Mouse (Mus musculus) thymus, postnatal 10 days (tissue): Measurements from ENCODE around the gene Hfe.

Experiments used
- DNase-seq, 2 experiments: peaks; one replicate each; pipeline ENCODE4 v3.0.0; 2021; ENCODE audit warnings: low spot score in 2 of 2

Hfe gene

GRCm38 (mm10) chr13:23710374-23711089, at the start of gene Hfe:
TSS of gene Hfe (minus strand) at chr13:23710854.
- peak; percentile 71 to 77 for DNase-seq

DNA sequence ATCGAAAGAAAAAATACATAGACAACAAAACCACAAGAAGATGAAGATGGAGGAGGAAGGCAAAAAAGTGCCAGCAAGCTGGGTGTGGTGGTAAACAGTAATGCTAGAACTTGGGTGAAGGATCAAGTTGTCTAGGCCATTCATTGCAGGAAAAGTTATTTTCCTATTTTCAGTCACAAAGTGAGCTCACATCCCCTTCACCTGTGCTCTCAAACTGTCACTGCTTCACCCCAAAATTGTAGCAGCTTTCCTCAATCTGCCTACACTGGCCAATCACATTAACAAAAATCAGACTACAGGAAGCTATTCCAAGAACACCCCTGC, 49.2 kb upstream of the Hfe start:
- peak in 1 of 2 experiments; percentile 54 for DNase-seq

GRCm38 (mm10) chr13:23759251-23759771, 48.7 kb upstream of the Hfe start:
- DNase-seq, result no peak

- no peak for DNase-seq
These were observed 47.3 kb upstream of the Hfe start for GRCm38 (mm10) chr13:23757921-23758320.

GRCm38 (mm10) chr13:23757211-23757773, 46.6 kb upstream of the Hfe start:
- no peak for DNase-seq

GRCm38 (mm10) chr13:23756790-23757189, 46.1 kb upstream of the Hfe start, which contains the start of gene Hist1h4b:
TSS of gene Hist1h4b (plus strand) at chr13:23757013.
- DNase-seq, result peak; percentile 89 to 90

DNA sequence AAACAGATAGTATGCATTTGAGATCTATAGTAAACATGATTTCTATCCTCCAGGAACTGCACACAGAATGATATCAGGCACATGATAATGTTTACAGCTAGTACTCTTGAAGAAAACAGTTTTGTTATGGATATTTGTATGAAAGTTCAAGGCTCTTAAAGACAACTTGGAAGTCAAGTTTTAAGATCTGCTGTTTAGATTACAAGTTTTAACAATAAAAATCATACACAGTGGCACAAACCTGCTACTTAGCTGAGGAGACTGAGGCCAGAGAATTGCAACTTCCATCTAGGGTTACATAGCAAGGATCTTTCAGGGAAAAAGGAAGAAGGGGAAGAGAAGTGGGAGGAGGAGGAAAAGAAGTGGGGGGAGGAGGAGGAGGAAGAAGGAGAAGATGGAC, 44.3 kb upstream of the Hfe start:
- no peak for DNase-seq

DNA sequence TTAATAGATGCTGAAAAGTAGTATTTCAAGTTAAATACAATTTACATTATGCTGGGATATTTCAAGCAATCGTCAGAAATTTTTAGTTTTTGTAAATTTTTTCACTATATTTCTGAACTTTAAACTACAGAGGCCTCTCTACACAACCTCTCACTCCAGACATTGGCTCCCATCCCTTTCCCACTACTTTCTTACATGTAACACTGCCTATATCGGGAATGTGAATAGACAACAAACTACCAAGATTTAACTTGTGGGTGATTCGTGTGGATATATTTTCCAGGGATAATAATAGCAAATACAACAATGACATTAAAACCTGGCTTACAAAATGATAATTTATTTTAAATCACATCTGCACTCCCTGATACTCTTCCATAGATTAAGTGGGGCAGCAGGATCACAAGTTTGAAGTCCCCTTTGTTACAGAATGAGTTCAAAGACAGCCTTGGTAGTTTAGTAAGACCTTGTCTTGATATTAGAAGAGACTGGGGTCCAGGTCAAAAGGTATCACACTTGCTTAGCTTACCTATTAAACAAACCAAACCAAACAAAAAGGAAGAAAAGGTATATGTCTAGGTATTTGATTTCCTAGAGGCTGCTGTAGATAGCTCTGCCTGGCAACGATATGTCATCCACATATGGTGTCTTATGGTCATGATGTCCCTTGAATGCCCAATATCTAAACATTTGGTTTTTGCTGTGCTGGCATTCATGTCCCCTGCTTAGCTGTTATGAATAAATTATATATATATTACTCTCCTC, 42.8 kb upstream of the Hfe start:
- no peak for DNase-seq

DNA sequence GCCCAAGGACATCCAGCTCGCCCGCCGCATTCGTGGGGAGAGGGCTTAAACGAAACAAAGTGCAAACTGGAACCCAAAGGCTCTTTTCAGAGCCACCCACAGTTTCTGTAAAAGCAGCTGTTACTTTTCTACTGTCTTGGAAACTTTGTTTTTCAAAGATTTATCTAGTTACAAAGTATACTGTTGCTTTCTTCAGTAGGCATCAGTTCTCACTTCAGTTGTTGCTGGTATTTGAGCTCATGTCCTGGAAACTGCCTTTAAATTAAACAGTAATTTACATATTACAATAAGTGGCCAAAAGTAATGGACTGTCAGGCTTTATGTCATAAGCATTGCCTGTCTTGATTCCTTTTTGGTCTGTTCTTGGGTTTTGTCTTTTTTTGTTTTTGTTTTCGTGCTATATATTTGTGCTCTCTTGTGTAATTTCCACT, 42.1 kb upstream of the Hfe start:
- no peak for DNase-seq

DNA sequence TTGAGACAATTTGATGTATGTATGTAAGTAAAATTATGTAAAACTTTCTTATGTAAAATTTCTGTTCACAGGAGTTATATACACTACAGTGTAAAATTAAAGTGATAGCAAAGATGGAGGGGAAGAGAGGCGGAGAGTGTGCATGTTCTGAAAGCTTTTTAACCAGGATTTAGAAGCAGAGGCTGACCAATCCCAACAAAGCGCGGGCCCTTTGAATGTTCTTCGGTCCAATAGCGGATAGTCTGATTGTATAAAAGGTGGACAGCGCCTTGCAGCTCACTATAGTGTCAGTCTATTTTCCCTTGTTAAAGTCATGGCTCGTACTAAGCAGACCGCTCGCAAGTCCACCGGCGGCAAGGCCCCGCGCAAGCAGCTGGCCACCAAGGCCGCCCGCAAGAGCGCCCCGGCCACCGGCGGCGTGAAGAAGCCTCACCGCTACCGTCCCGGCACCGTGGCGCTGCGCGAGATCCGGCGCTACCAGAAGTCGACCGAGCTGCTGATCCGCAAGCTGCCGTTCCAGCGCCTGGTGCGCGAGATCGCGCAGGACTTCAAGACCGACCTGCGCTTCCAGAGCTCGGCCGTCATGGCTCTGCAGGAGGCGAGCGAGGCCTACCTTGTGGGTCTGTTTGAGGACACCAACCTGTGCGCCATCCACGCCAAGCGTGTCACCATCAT, 41.5 kb upstream of the Hfe start, which contains the start of gene Hist1h3b:
Gene Hist1h3b (plus strand): TSS at position 201 of the 675 bp plus-strand sequence.
- DNase-seq, result peak; percentile 86 to 91

DNA sequence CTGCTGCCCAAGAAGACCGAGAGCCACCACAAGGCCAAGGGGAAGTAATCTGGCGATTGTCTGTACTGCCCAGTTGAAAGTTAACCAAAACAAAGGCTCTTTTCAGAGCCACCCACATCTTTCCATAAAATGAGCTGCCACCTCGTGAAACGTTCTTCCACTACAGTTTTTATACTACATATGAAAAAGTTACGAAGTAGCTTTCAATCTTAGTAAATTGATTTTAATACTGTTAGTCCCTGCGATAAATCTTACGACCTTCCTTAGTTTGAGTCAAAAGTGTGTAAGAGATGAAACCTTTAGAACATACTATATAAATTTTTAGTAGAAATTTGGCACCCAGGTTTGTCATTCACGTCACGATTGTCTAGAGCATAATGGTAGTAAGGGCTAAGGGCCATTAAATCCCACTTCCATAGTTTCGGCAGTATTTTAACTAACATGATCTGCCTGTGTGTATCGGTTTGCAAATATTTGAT, 40.9 kb upstream of the Hfe start:
- no peak for DNase-seq

- DNase-seq, result peak; percentile 64 to 68
These were observed 40.3 kb upstream of the Hfe start, which contains the start of gene Hist1h2ab for GRCm38 (mm10) chr13:23750839-23751477. TSS of gene Hist1h2ab (plus strand) at chr13:23751126.

GRCm38 (mm10) chr13:23749563-23750121, 39.0 kb upstream of the Hfe start:
- no peak for DNase-seq

DNA sequence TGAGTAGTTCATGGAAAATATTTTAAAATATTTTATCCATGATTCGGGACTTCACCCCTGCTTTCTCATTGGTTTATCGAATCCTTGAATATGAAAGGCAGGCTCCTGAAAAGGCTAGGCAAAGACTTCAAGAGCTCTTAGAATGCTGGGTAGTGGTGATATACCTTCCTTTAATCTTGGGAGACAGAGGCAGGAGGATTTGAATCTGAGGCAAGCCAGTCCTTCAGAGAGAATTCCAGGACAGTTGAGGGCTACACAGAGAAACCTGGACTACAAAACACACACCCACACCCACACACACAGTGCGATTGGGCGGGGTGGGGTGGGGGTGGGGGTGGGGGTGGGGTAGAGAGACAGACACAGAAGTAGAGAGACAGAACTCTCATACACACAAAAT, 37.2 kb upstream of the Hfe start:
- DNase-seq, result no peak

GRCm38 (mm10) chr13:23747081-23747891, 36.6 kb upstream of the Hfe start:
- DNase-seq, result no peak

- peak; percentile 71 to 73 for DNase-seq
These were observed 35.8 kb upstream of the Hfe start, which contains the start of gene Hist1h2bb for GRCm38 (mm10) chr13:23746201-23747080. TSS of gene Hist1h2bb (plus strand) at chr13:23746734.

DNA sequence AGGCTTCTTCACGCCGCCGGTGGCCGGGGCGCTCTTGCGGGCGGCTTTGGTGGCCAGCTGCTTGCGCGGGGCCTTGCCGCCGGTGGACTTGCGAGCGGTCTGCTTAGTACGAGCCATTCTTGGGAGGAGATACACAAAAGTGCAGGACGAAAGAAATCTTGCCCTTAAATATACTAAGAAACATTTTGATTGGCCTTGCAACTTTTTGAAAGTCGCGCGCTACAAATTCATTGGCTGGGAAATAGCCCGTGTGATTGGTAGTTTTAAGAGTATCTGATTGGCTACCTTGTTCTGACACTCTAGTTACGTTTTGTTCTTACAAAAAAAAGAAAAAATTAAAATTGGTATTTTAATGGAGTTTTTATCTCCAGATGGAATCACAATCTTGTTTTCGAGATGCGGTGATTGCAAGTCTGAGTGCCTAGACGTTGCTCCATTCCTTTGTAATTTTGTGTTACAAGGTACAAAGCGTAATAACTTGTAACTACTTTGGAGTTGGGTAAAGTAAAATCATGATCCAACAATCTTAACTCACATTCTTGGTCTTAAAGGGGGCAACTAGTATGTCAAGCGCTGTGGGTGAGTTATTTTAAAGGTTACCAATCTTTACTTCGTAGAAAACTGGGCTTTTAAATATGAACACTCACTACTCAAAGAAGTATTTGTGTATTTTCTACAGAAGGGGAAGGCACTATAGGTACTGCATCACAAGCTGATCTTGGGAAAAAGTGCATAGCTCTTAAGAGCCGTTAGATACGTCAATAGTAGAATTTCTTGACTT, 34.9 kb upstream of the Hfe start, which contains the start of gene Hist1h3c:
Gene Hist1h3c (minus strand): TSS at position 222 of the 781 bp plus-strand sequence.
- DNase-seq, result peak; percentile 81 to 90
